Mouse (Mus musculus) megakaryocyte progenitor cell, adult 5-6 weeks (primary cell): ENCODE data around the gene C1galt1. TPM values are rescaled to one million over a fixed set of nuclear protein-coding genes. Genes with fewer than 3 reads are reported as not detected.

ENCODE experiments used
- ATAC-seq: replicated peaks from 2 replicates; pipeline ENCODE4 v1.8.0; 2016; ENCODE audit warnings: mild to moderate bottlenecking, moderate TSS enrichment, inconsistent platforms; ENCODE audit not compliant: poor library complexity
- total RNA-seq, 2 experiments: library from RNA; stranded (forward) in 1 of 2; stranded (reverse) in 1 of 2; fragments of 157-497, 149-512 nt in 1 of 2; fragments of 200-1000 nt in 1 of 2; gene quantifications; 2 replicates each; pipeline versions ENCODE4 v1.2.3 to v1.2.4; 2015 to 2017

The C1galt1 gene
- total RNA-seq, 2 experiments from 2014 or later = 18.9 to 33.3 TPM

GRCm38 (mm10) chr6:7857356-7858247 is 13.0 kb downstream of the C1galt1 start:
- peak; percentile 63 for ATAC-seq

- no peak for ATAC-seq
Observed at GRCm38 (mm10) chr6:7858586-7858985, 13.9 kb downstream of the C1galt1 start.

GRCm38 (mm10) chr6:7859161-7859560 is 14.5 kb downstream of the C1galt1 start:
- ATAC-seq = no peak

- ATAC-seq = no peak
Observed at GRCm38 (mm10) chr6:7861033-7861432, 16.4 kb downstream of the C1galt1 start.

DNA sequence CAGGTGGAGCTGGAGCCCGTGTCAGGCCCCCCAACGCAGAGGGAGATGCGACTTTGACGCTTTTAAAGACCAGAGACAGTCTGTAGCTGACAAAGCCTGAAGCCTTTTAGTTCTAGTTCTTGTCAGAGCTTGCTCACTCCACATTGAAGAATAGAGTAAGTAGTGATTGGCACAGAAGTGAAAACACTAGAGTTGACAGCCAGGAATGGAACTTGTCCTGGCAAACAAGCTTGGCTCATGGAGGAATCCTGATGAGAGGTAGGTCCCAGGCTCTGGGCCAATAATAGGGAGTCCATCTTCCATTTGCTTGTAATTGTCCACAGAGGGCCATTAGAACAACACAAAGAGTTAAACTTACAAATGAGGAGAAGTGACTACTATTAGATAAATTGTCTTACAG is 18.7 kb downstream of the C1galt1 start:
- no peak for ATAC-seq

GRCm38 (mm10) chr6:7876836-7877235 is 32.2 kb downstream of the C1galt1 start:
- no peak for ATAC-seq

- no peak for ATAC-seq
Observed at GRCm38 (mm10) chr6:7881595-7882128, 37.0 kb downstream of the C1galt1 start.

- no peak for ATAC-seq
Observed at GRCm38 (mm10) chr6:7882520-7882919, 37.9 kb downstream of the C1galt1 start.

- no peak for ATAC-seq
Observed at GRCm38 (mm10) chr6:7885994-7886684, 41.5 kb downstream of the C1galt1 start.

DNA sequence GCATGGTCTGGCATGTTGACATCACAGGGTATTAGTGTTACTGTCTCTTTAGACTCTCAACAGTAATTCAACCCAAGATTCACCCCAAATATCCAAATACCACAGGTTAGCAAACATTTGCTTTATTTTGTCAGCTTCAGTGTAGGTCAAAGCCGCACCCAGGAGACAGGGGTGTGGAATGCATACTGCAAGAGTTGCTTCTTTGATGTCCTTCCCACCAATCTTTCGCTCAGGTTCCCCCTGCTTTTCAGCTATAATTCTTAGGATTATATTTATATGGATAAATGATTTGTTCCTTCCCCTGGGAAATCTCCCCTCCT is 42.0 kb downstream of the C1galt1 start:
- ATAC-seq = no peak

DNA sequence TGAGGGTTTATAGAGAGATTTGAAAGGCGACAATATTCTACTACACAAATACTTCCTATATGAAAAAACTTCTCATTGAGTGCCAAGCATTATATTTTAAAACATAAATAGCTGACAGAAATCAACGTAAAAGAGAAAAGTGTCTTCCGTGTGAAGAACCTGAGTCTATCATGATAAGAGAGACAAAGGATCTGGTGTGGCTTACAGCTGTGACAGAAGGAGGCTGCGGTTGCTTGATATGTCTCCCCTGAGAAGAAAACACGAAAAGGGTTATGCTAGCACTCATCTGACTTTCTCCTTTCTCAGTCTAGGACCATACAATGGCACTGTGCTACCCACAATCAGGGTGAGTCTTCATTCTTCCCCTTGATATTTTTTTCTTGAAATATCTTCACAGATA is 51.7 kb downstream of the C1galt1 start:
- ATAC-seq = peak; percentile 57; the same call in 1 of the 2 replicates

- no peak for ATAC-seq
Observed at GRCm38 (mm10) chr6:7912015-7912414, 67.4 kb downstream of the C1galt1 start.

Other genes starting within 250 kb of the C1galt1 start
- 64.9 and 95.9 TPM in 2 replicates for gene Asns, start 151.6 kb upstream of the C1galt1 start, total RNA-seq (2015)
- gene Asns, start 151.6 kb upstream of the C1galt1 start, total RNA-seq (2017) = 33.3 and 46.0 TPM in 2 replicates